Mouse (Mus musculus) spleen, adult 2 months (tissue): ENCODE results near the gene Chn2.

Experiments
- CTCF ChIP-seq: fragments of 200-500 bp; IDR thresholded peaks from 2 replicates; pipeline ENCODE4 v1.5.1; 2011; ENCODE audit warnings: mild to moderate bottlenecking, inconsistent platforms; ENCODE audit not compliant: insufficient read depth, insufficient read length, insufficient replicate concordance; ENCODE audit errors: extremely low read depth
- POLR2A ChIP-seq: fragments of 200-500 bp; IDR thresholded peaks from 2 replicates; pipeline ENCODE4 v1.6.1; 2011; ENCODE audit warnings: low read depth, low read length, inconsistent platforms

GRCm38 (mm10) chr6:54272556-54273378 is 233.4 kb downstream of the Chn2 start:
- no peak for TF ChIP-seq POLR2A
- no peak for TF ChIP-seq CTCF
